Mouse (Mus musculus) midbrain, embryonic 16.5 days (tissue): Measurements from ENCODE around the gene Inhba. TPM values are rescaled to one million over a fixed set of nuclear protein-coding genes. Genes with fewer than 3 reads are reported as not detected.
A peak's percentile ranks its signal among the peaks of the same experiment; 100 is the strongest.

Source experiments
- ATAC-seq: fragments of 200-750 bp; cut with Nextera tagmentation; 2 replicates; pipeline ENCODE4 v1.8.0; 2017; ENCODE audit warnings: moderate TSS enrichment
- H3K27ac ChIP-seq: fragments of 300-500 bp; sonication (generic); 2 replicates; pipeline ENCODE4 v1.5.1; 2014; ENCODE audit warnings: mild to moderate bottlenecking, low read length, mixed read lengths
- H3K27me3 ChIP-seq: fragments of 300-500 bp; sonication (generic); 2 replicates; pipeline ENCODE4 v1.6.1; 2014; ENCODE audit warnings: low read depth, low read length, mixed read lengths; ENCODE audit not compliant: control insufficient read depth, insufficient read depth
- H3K36me3 ChIP-seq: fragments of 300-500 bp; sonication (generic); 2 replicates; pipeline ENCODE4 v1.6.1; 2014; ENCODE audit warnings: mild to moderate bottlenecking, low read length, moderate library complexity, mixed read lengths; ENCODE audit not compliant: control insufficient read depth, insufficient read depth
- H3K4me1 ChIP-seq: fragments of 300-500 bp; sonication (generic); 2 replicates; pipeline ENCODE4 v1.6.1; 2014; ENCODE audit warnings: mild to moderate bottlenecking, low read length, mixed read lengths; ENCODE audit not compliant: control insufficient read depth, insufficient read depth
- H3K4me2 ChIP-seq: fragments of 300-500 bp; sonication (generic); 2 replicates; pipeline ENCODE4 v1.6.1; 2014; ENCODE audit warnings: mild to moderate bottlenecking, low read length, mixed read lengths
- H3K4me3 ChIP-seq: fragments of 300-500 bp; sonication (generic); 2 replicates; pipeline ENCODE4 v1.5.1; 2014; ENCODE audit warnings: low read depth, mild to moderate bottlenecking, low read length, moderate library complexity, mixed read lengths
- H3K9ac ChIP-seq: fragments of 300-500 bp; sonication (generic); 2 replicates; pipeline ENCODE4 v1.6.1; 2014; ENCODE audit warnings: low read depth, low read length, mixed read lengths
- H3K9me3 ChIP-seq: fragments of 300-500 bp; sonication (generic); replicated peaks from 2 replicates; pipeline ENCODE4 v1.6.1; 2014; ENCODE audit warnings: mild to moderate bottlenecking, low read length, mixed read lengths; ENCODE audit not compliant: control insufficient read depth, poor library complexity, severe bottlenecking
- WGBS: fragments of 180-500 bp; shearing (Covaris S2); extraction: QIAGEN DNeasy Blood & Tissue Kit; methylation state at CpG from one replicate; pipeline ENCODE4 v1.1.7; 2014; 5-methylcytosine and 5-hydroxymethylcytosine counted together
- polyA plus RNA-seq: library from polyadenylated mRNA; unstranded; fragments of >200 nt; fragmentation: Nextera tagmentation; extraction: Ambion mirVana; gene quantifications from 2 replicates; pipeline ENCODE4 v1.2.1, GENCODE M21; 2015

Inhba gene
- 1.1 and 1.8 TPM in 2 replicates for polyA plus RNA-seq

DNA sequence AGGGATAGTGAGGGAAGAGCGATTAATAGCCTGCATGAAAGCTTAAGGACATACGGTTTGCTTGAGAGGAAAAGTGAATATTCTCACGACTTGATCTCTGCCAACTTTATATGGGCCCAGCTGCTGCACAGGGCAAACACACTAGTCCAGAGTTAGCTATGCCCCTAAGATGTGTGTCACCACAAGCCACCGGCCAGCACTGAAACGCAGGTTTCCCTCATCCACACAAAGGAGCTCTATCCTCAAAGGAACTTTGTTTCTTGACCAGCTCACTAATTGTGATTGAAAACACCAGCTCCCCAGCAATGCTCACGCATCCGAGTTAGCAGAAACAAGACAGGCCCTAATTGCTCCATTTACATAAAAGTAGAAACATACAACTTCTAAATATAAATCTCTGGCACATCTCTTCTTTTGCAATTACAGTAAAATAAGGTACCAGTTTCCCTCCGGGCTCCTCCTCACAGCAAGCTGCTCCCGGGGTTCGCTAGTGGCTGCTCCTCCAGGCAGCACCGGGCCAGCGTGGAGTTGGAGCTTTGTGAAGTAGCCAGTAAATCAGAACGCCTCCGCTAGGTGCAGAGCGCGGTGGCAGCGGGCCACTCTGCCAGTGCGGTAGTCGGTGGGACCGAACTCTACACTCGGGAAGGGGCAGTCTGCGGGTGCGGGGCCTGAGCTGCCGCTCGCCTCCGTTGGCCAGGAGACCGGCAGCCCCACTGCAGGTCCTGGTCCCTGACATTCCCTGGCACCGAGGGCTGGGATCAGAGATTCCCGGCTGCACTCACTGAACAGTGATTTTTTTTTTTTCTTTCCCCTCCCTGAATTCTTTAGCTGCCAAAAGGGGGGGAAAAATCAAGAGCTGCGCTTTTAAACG lies at the start of gene Inhba:
TSS of gene Inhba (plus strand) at position 480 of the 871 bp plus-strand sequence.
- Histone ChIP-seq H3K9me3 (no peaks in the 10 kb centered on the region), H3K27me3 (no peaks in the 10 kb centered on the region), H3K4me2 (peak within 1 kb of the TSS; percentile 93), H3K27ac (no peak within 1 kb of the TSS), H3K4me3 (peak within 1 kb of the TSS; percentile 53), H3K9ac (peak within 1 kb of the TSS; percentile 69), H3K36me3 (no peaks in the 10 kb centered on the region), H3K4me1 (peaks cover 5% of the 10 kb centered on the region; the same call in 1 of the 2 replicates)
- WGBS = 6% methylated on average over 31 of the region's 31 CpGs
- peak; percentile 88 for ATAC-seq

DNA sequence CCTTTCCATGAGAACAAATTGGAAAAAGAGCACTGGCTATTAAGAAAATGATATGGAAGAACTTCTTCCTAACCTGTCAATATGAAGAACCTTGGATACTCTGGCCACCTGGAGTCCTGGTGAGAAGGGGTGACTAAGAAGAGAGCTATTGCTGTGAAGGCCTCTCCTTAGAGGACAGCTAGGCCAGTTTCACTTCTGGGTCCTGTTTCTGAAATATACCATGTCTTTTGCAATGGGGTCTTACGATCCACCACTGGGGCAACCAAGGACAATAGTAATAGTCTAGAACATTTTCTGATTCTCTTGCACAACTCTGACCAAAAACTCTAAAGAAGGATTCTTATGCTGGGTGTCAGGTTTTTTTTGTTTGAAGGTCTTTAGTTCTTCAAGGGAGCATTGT lies 35.1 kb upstream of the Inhba start:
- WGBS = 89% methylated on average over 1 of the region's 1 CpGs
- ATAC-seq = no peak

DNA sequence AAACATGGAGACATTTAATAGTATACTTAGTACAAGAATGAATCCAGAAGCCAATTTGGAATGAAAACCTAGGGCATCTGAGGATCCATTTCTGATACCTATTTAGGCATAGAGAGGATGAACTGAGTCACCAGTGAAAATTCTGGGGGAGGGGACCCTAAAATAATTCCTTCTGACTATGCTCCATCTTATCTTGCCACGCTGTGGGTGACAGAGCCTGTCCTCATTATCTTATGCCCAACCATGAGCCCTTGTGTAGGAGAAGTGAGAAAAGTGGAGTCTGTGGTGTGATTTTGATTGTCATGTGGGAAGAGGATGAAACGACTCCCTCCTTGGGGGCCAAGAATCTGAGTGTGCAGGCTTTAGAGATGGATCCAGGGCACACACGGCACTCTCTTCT lies 32.1 kb upstream of the Inhba start:
- Histone ChIP-seq H3K4me1 (no peaks in the 10 kb centered on the region), H3K4me3 (no peak overlapping the region), H3K4me2 (no peak overlapping the region), H3K27ac (no peak overlapping the region), H3K9me3 (no peaks in the 10 kb centered on the region), H3K27me3 (no peaks in the 10 kb centered on the region), H3K9ac (no peak overlapping the region), H3K36me3 (no peaks in the 10 kb centered on the region)
- no peak for ATAC-seq
- 87% methylated on average over 3 of the region's 3 CpGs for WGBS

More for the DNA sequence above, 35.1 kb upstream of the Inhba start:
- no peak overlapping the region for H3K4me2 ChIP-seq
- no peak overlapping the region for H3K4me3 ChIP-seq
- H3K36me3 ChIP-seq = no peaks in the 10 kb centered on the region
- H3K4me1 ChIP-seq = no peaks in the 10 kb centered on the region
- no peak overlapping the region for H3K9ac ChIP-seq
- H3K9me3 ChIP-seq = no peaks in the 10 kb centered on the region
- no peak overlapping the region for H3K27ac ChIP-seq
- no peaks in the 10 kb centered on the region for H3K27me3 ChIP-seq

DNA sequence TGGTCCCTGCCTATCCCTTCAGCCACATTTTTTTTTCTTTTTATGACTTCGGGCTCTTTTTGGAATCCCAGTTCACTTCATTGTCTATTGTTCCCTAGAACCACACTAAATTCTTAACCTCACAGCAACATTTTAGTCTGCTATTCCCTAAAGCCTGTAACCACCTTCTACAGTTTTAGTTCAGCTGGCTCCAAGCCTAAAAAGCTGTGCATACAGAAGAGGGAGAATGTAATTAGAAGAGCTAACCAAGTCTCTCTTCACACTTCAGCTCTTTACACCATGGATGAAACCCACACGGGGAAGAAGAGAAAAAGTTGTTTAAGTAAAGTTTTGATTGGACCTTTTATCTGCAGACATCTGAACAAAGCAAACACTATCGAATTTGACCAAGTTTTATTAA lies 29.6 kb upstream of the Inhba start:
- Histone ChIP-seq H3K27me3 (no peaks in the 10 kb centered on the region), H3K4me2 (no peak overlapping the region), H3K36me3 (no peaks in the 10 kb centered on the region), H3K4me3 (no peak overlapping the region), H3K9me3 (no peaks in the 10 kb centered on the region), H3K4me1 (no peaks in the 10 kb centered on the region), H3K9ac (no peak overlapping the region), H3K27ac (no peak overlapping the region)
- ATAC-seq = no peak
- 81% methylated on average over 3 of the region's 3 CpGs for WGBS

DNA sequence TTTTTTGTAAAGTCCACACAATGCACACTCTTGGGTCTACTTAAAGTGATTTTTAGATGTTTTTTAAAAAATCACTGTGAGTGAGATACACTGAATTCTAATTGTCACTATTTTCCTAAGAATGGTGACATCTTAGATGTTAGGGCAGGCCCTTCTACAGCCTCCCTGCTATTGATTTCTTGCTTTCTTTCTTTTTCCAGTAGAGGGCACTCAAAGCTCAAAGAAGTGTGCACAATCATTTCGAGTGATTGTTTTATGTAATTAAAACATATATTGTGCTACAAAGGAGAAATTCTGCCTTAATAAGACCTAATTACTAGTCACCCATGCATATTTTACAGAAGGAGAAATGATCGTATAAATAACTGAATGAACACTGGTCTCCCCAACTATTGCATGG lies 25.9 kb upstream of the Inhba start:
- H3K9ac ChIP-seq = no peak overlapping the region
- H3K4me3 ChIP-seq = no peak overlapping the region
- H3K27ac ChIP-seq = no peak overlapping the region
- no peaks in the 10 kb centered on the region for H3K36me3 ChIP-seq
- ATAC-seq = no peak
- H3K4me2 ChIP-seq = no peak overlapping the region
- 72% methylated on average over 2 of the region's 2 CpGs for WGBS
- H3K9me3 ChIP-seq = no peaks in the 10 kb centered on the region
- H3K27me3 ChIP-seq = no peaks in the 10 kb centered on the region
- no peaks in the 10 kb centered on the region for H3K4me1 ChIP-seq

DNA sequence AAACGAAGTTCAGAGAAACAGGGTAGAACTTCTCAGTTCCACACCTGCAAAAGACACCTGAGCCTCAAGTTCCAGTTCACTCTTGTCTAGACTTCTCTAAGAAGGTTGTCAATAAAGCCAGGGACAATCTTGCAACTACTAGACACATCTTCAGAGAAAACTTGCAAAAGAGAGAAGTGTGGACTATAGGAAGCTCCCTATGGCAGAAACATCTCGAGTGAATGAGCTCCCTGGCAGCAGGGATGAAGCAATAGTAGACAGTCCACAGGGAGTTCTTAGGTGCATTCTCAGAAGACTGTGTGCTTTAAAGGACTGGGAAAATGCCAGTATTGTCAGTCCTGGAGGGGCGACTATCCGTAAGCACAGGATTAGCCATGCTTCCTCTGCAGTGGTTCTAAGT lies 25.5 kb upstream of the Inhba start:
- 89% methylated on average over 4 of the region's 4 CpGs for WGBS
- no peaks in the 10 kb centered on the region for H3K9me3 ChIP-seq
- H3K4me2 ChIP-seq = no peak overlapping the region
- H3K9ac ChIP-seq = no peak overlapping the region
- ATAC-seq = no peak
- no peak overlapping the region for H3K4me3 ChIP-seq
- no peaks in the 10 kb centered on the region for H3K27me3 ChIP-seq
- H3K36me3 ChIP-seq = no peaks in the 10 kb centered on the region
- H3K4me1 ChIP-seq = no peaks in the 10 kb centered on the region
- H3K27ac ChIP-seq = no peak overlapping the region

DNA sequence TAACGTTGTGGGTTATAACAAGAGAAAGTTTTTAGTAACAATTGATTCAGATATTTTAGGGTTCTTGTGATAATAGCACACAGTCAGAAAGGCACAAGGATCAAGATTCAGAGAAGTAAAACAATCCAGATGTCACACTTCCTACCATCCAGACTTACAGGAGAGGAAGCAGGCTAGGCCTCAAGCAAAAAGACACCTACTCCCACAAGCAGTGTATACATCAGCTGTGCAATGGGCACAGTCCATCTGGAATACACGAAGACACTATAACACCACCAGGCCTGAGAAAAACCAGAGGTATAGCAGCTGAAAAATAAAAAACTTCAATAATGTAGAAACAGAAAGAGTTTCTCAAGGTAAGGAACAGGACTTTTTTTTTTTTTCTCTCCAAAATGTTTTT lies 16.3 kb upstream of the Inhba start:
- 92% methylated on average over 2 of the region's 2 CpGs for WGBS
- Histone ChIP-seq H3K4me1 (no peaks in the 10 kb centered on the region), H3K27ac (no peak overlapping the region), H3K36me3 (no peaks in the 10 kb centered on the region), H3K9ac (no peak overlapping the region), H3K4me3 (no peak overlapping the region), H3K9me3 (no peaks in the 10 kb centered on the region), H3K4me2 (no peak overlapping the region), H3K27me3 (no peaks in the 10 kb centered on the region)
- ATAC-seq = no peak

DNA sequence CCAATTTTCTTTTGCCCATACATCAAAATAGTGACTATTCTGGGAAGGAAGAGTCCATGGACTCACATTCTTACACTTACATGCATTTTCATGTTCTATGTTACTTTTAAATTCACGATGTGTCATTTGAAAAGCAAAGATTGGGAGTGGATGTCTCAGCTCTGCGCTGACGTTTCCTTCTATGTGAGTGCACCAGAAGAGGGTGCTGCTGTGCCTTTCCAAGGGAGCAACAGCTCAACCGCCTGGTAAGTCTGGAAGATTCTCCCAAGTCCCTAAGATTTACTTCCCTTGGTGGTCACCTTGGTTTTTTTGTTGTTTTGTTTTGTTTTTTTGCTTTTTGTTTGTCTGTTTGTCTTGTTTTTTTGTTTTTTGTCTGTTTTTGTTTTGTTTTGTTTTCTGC lies 6.1 kb upstream of the Inhba start:
- WGBS = 12% methylated on average over 4 of the region's 4 CpGs
- H3K36me3 ChIP-seq = no peaks in the 10 kb centered on the region
- peak; percentile 86 for ATAC-seq

DNA sequence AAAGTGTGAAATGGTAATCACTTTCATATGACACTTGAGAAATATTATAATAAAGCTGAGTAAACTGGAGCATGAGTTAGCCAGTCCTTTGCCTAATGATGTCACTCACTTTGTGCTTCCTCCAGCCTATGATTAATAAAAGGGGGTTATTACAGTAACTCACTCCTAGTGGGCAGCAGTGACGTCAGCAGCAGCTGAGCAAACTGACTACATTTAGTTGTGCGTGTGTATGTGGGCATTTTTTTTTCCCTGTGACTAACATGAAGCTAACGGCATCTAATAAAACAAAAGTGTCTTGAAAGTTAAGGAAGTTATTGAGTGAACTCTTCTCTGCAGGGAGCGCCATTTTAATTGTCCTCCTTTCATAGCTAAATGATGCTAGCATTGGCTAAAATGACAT lies 3.9 kb upstream of the Inhba start:
- Histone ChIP-seq H3K9me3 (no peaks in the 10 kb centered on the region), H3K4me2 (no peak overlapping the region), H3K4me3 (no peak overlapping the region), H3K4me1 (peaks cover 5% of the 10 kb centered on the region; the same call in 1 of the 2 replicates), H3K27ac (no peak overlapping the region), H3K27me3 (no peaks in the 10 kb centered on the region), H3K36me3 (no peaks in the 10 kb centered on the region), H3K9ac (no peak overlapping the region)
- ATAC-seq = no peak
- 77% methylated on average over 4 of the region's 4 CpGs for WGBS

More for the DNA sequence above, 6.1 kb upstream of the Inhba start:
- no peak overlapping the region for H3K4me3 ChIP-seq
- no peaks in the 10 kb centered on the region for H3K27me3 ChIP-seq
- no peaks in the 10 kb centered on the region for H3K9me3 ChIP-seq
- H3K27ac ChIP-seq = no peak overlapping the region
- no peak overlapping the region for H3K9ac ChIP-seq
- no peaks in the 10 kb centered on the region for H3K4me1 ChIP-seq
- H3K4me2 ChIP-seq = no peak overlapping the region
